In the genomic region with DNA sequence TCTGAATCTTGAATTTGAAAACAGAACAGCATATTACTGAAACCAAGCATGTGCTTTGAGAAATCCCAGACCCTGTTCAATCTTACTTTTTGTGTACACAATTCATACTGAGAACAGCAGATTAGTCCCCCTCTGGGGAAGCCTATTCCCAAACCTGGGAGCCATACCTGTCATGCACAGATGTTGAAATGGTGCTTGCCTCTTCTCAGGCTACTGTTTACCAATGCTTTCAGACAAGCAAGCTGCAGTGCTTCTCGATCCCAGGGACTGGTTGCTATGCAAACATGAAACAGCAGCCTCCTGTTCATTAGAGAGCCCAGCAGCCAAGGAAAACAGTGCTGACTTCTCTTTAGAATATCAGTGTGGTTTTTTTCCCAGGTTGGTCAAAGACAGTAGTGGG, we compare ENCODE assay signal across 18 mouse cellular contexts.
"Had no signal": no experiment of that assay in that cellular context is flagged by ENCODE, and none has a peak within 500 bp of the region (broad histone marks: within the 10 kb centered on the region; RNA-seq: fewer than 3 reads in every experiment).

No protein-coding gene starts in this region.

- H3K4me2 ChIP-seq: kidney, embryonic 15.5 days; liver, embryonic 13.5 days; midbrain, embryonic 13.5 days; neural tube, embryonic 13.5 days had no signal

- H3K4me1 ChIP-seq: kidney, embryonic 15.5 days; liver, embryonic 13.5 days; megakaryocyte, embryonic 14.5 days; midbrain, embryonic 10.5 days; midbrain, embryonic 13.5 days; neural tube, embryonic 13.5 days had no signal

- H3K4me3 ChIP-seq: kidney, embryonic 15.5 days; left cerebral cortex, adult 2 months; liver, embryonic 13.5 days; megakaryocyte, embryonic 14.5 days; midbrain, embryonic 10.5 days; midbrain, embryonic 13.5 days; myocyte; neural tube, embryonic 13.5 days had no signal

- H3K9me3 ChIP-seq: kidney, embryonic 15.5 days; liver, embryonic 13.5 days; megakaryocyte, embryonic 14.5 days; midbrain, embryonic 10.5 days; midbrain, embryonic 13.5 days; neural tube, embryonic 13.5 days had no signal

- ATAC-seq: midbrain, embryonic 13.5 days; midbrain, embryonic 16.5 days had no signal

- H3K27ac ChIP-seq: kidney, embryonic 15.5 days; left cerebral cortex, adult 2 months; liver, embryonic 13.5 days; midbrain, embryonic 10.5 days; midbrain, embryonic 13.5 days; neural tube, embryonic 13.5 days had no signal

- H3K9ac ChIP-seq: kidney, embryonic 15.5 days; liver, embryonic 13.5 days; midbrain, embryonic 13.5 days; neural tube, embryonic 13.5 days had no signal

- DNase-seq: kidney, adult 2 months; kidney, postnatal 10 days; kidney, postnatal 36 days; layer of hippocampus, postnatal 36 days; liver, embryonic 13.5 days; lung, adult 2 months; lung, postnatal 10 days; lung, postnatal 36 days; thymus, adult 18-20 months; thymus, postnatal 4 days had no signal

- H3K27me3 ChIP-seq: kidney, embryonic 15.5 days; liver, embryonic 13.5 days; megakaryocyte, embryonic 14.5 days; midbrain, embryonic 13.5 days; neural tube, embryonic 13.5 days had no signal

- H3K36me3 ChIP-seq: kidney, embryonic 15.5 days; liver, embryonic 13.5 days; midbrain, embryonic 10.5 days; midbrain, embryonic 13.5 days; neural tube, embryonic 13.5 days had no signal
